Mouse (Mus musculus): Measurements from ENCODE around the gene Vav1. TPM values are rescaled to one million over a fixed set of nuclear protein-coding genes. Genes with fewer than 3 reads are reported as not detected.

The Vav1 gene
- polyA plus RNA-seq, 1 experiment from 2014 or later: 2.3 TPM

- H3K4me3 ChIP-seq (ENCODE audit: low read depth, low read length): peak overlapping the region; percentile 63
- H3K4me1 ChIP-seq (ENCODE audit: control insufficient read depth, insufficient read depth, low read length): peaks cover 18% of the 10 kb centered on the region
- H3K36me3 ChIP-seq (ENCODE audit: control insufficient read depth, insufficient read depth, low read length): peaks cover 8% of the 10 kb centered on the region; the same call in 1 of the 2 replicates
- peak; percentile 86 for DNase-seq (ENCODE audit: low spot score, missing footprints)
- H3K9me3 ChIP-seq (ENCODE audit: control insufficient read depth, low read length): no peaks in the 10 kb centered on the region
- peak overlapping the region; percentile 62 for H3K9ac ChIP-seq (ENCODE audit: low read length)
- H3K27ac ChIP-seq (ENCODE audit: low read depth, low read length): no peak overlapping the region
- H3K27me3 ChIP-seq (ENCODE audit: control insufficient read depth, insufficient read depth, low read length): no peaks in the 10 kb centered on the region
- 4% methylated on average over 33 of the region's 33 CpGs for WGBS
- no peak for ATAC-seq (ENCODE audit: low FRiP score)
- H3K4me2 ChIP-seq: peak overlapping the region; percentile 91
Measured at GRCm38 (mm10) chr17:57250461-57251160, 28.3 kb upstream of the Vav1 start.

- no peak for ATAC-seq (ENCODE audit: low FRiP score)
- peaks cover 18% of the 10 kb centered on the region for H3K4me1 ChIP-seq (ENCODE audit: control insufficient read depth, insufficient read depth, low read length)
- DNase-seq (ENCODE audit: low spot score, missing footprints): no peak
- 96% methylated on average over 3 of the region's 3 CpGs for WGBS
- no peak overlapping the region for H3K9ac ChIP-seq (ENCODE audit: low read length)
- H3K36me3 ChIP-seq (ENCODE audit: control insufficient read depth, insufficient read depth, low read length): peaks cover 8% of the 10 kb centered on the region; the same call in 1 of the 2 replicates
- H3K27ac ChIP-seq (ENCODE audit: low read depth, low read length): no peak overlapping the region
- no peak overlapping the region for H3K4me3 ChIP-seq (ENCODE audit: low read depth, low read length)
- no peak overlapping the region for H3K4me2 ChIP-seq
- H3K27me3 ChIP-seq (ENCODE audit: control insufficient read depth, insufficient read depth, low read length): no peaks in the 10 kb centered on the region
- H3K9me3 ChIP-seq (ENCODE audit: control insufficient read depth, low read length): no peaks in the 10 kb centered on the region
Measured at GRCm38 (mm10) chr17:57251431-57251830, 27.5 kb upstream of the Vav1 start.

- no peak overlapping the region for H3K9ac ChIP-seq (ENCODE audit: low read length)
- peaks cover 14% of the 10 kb centered on the region; the same call in 1 of the 2 replicates for H3K36me3 ChIP-seq (ENCODE audit: control insufficient read depth, insufficient read depth, low read length)
- ATAC-seq (ENCODE audit: low FRiP score) (no peak), DNase-seq (ENCODE audit: low spot score, missing footprints) (no peak)
- H3K27me3 ChIP-seq (ENCODE audit: control insufficient read depth, insufficient read depth, low read length): no peaks in the 10 kb centered on the region
- no peak overlapping the region for H3K27ac ChIP-seq (ENCODE audit: low read depth, low read length)
- H3K4me1 ChIP-seq (ENCODE audit: control insufficient read depth, insufficient read depth, low read length): peaks cover 13% of the 10 kb centered on the region
- no peaks in the 10 kb centered on the region for H3K9me3 ChIP-seq (ENCODE audit: control insufficient read depth, low read length)
- H3K4me3 ChIP-seq (ENCODE audit: low read depth, low read length): no peak overlapping the region
- 85% methylated on average over 6 of the region's 6 CpGs for WGBS
- no peak overlapping the region for H3K4me2 ChIP-seq
Measured at GRCm38 (mm10) chr17:57253306-57253705, 25.6 kb upstream of the Vav1 start.

- Histone ChIP-seq H3K36me3 (ENCODE audit: control insufficient read depth, insufficient read depth, low read length) (peaks cover 16% of the 10 kb centered on the region; the same call in 1 of the 2 replicates), H3K9ac (ENCODE audit: low read length) (no peak overlapping the region), H3K4me1 (ENCODE audit: control insufficient read depth, insufficient read depth, low read length) (peaks cover 5% of the 10 kb centered on the region), H3K4me2 (no peak overlapping the region), H3K27me3 (ENCODE audit: control insufficient read depth, insufficient read depth, low read length) (no peaks in the 10 kb centered on the region), H3K4me3 (ENCODE audit: low read depth, low read length) (no peak overlapping the region), H3K9me3 (ENCODE audit: control insufficient read depth, low read length) (no peaks in the 10 kb centered on the region), H3K27ac (ENCODE audit: low read depth, low read length) (no peak overlapping the region)
- WGBS: 91% methylated on average over 14 of the region's 14 CpGs
- DNase-seq (ENCODE audit: low spot score, missing footprints) (no peak), ATAC-seq (ENCODE audit: low FRiP score) (no peak)
Measured at GRCm38 (mm10) chr17:57255354-57255753, 23.5 kb upstream of the Vav1 start.

- Histone ChIP-seq H3K4me1 (ENCODE audit: control insufficient read depth, insufficient read depth, low read length) (no peaks in the 10 kb centered on the region), H3K9me3 (ENCODE audit: control insufficient read depth, low read length) (no peaks in the 10 kb centered on the region), H3K4me2 (no peak overlapping the region), H3K27me3 (ENCODE audit: control insufficient read depth, insufficient read depth, low read length) (no peaks in the 10 kb centered on the region), H3K27ac (ENCODE audit: low read depth, low read length) (no peak overlapping the region), H3K9ac (ENCODE audit: low read length) (no peak overlapping the region), H3K4me3 (ENCODE audit: low read depth, low read length) (no peak overlapping the region), H3K36me3 (ENCODE audit: control insufficient read depth, insufficient read depth, low read length) (peaks cover 16% of the 10 kb centered on the region; the same call in 1 of the 2 replicates)
- DNase-seq (ENCODE audit: low spot score, missing footprints) (peak; percentile 51), ATAC-seq (ENCODE audit: low FRiP score) (no peak)
- 96% methylated on average over 22 of the region's 22 CpGs for WGBS
Measured at GRCm38 (mm10) chr17:57256921-57257485, 21.9 kb upstream of the Vav1 start.

- Histone ChIP-seq H3K4me2 (no peak overlapping the region), H3K9ac (ENCODE audit: low read length) (no peak overlapping the region), H3K27me3 (ENCODE audit: control insufficient read depth, insufficient read depth, low read length) (no peaks in the 10 kb centered on the region), H3K9me3 (ENCODE audit: control insufficient read depth, low read length) (no peaks in the 10 kb centered on the region), H3K4me1 (ENCODE audit: control insufficient read depth, insufficient read depth, low read length) (no peaks in the 10 kb centered on the region), H3K4me3 (ENCODE audit: low read depth, low read length) (no peak overlapping the region), H3K27ac (ENCODE audit: low read depth, low read length) (no peak overlapping the region), H3K36me3 (ENCODE audit: control insufficient read depth, insufficient read depth, low read length) (peaks cover 16% of the 10 kb centered on the region; the same call in 1 of the 2 replicates)
- DNase-seq (ENCODE audit: low spot score, missing footprints) (peak; percentile 37), ATAC-seq (ENCODE audit: low FRiP score) (no peak)
- WGBS: 89% methylated on average over 3 of the region's 3 CpGs
Measured at GRCm38 (mm10) chr17:57258191-57258590, 20.7 kb upstream of the Vav1 start.

- ATAC-seq (ENCODE audit: low FRiP score): no peak
- Histone ChIP-seq H3K36me3 (ENCODE audit: control insufficient read depth, insufficient read depth, low read length) (peaks cover 11% of the 10 kb centered on the region; the same call in 1 of the 2 replicates), H3K4me1 (ENCODE audit: control insufficient read depth, insufficient read depth, low read length) (no peaks in the 10 kb centered on the region), H3K9ac (ENCODE audit: low read length) (no peak overlapping the region), H3K4me3 (ENCODE audit: low read depth, low read length) (no peak overlapping the region), H3K9me3 (ENCODE audit: control insufficient read depth, low read length) (no peaks in the 10 kb centered on the region), H3K27me3 (ENCODE audit: control insufficient read depth, insufficient read depth, low read length) (no peaks in the 10 kb centered on the region), H3K27ac (ENCODE audit: low read depth, low read length) (no peak overlapping the region), H3K4me2 (no peak overlapping the region)
- peak; percentile 6 for DNase-seq (ENCODE audit: low spot score, missing footprints)
- WGBS: 96% methylated on average over 8 of the region's 8 CpGs
Measured at GRCm38 (mm10) chr17:57259742-57260141, 19.2 kb upstream of the Vav1 start.

- Histone ChIP-seq H3K27me3 (ENCODE audit: control insufficient read depth, insufficient read depth, low read length) (no peaks in the 10 kb centered on the region), H3K4me2 (no peak overlapping the region), H3K9me3 (ENCODE audit: control insufficient read depth, low read length) (no peaks in the 10 kb centered on the region), H3K27ac (ENCODE audit: low read depth, low read length) (no peak overlapping the region), H3K4me1 (ENCODE audit: control insufficient read depth, insufficient read depth, low read length) (no peaks in the 10 kb centered on the region), H3K4me3 (ENCODE audit: low read depth, low read length) (no peak overlapping the region), H3K9ac (ENCODE audit: low read length) (no peak overlapping the region), H3K36me3 (ENCODE audit: control insufficient read depth, insufficient read depth, low read length) (peaks cover 8% of the 10 kb centered on the region; the same call in 1 of the 2 replicates)
- WGBS: 88% methylated on average over 9 of the region's 9 CpGs
- peak; percentile 28 for DNase-seq (ENCODE audit: low spot score, missing footprints)
- ATAC-seq (ENCODE audit: low FRiP score): no peak
Measured at GRCm38 (mm10) chr17:57260351-57260750, 18.5 kb upstream of the Vav1 start.

- DNase-seq (ENCODE audit: low spot score, missing footprints) (no peak), ATAC-seq (ENCODE audit: low FRiP score) (no peak)
- no peaks in the 10 kb centered on the region for H3K27me3 ChIP-seq (ENCODE audit: control insufficient read depth, insufficient read depth, low read length)
- no peak overlapping the region for H3K4me3 ChIP-seq (ENCODE audit: low read depth, low read length)
- H3K9me3 ChIP-seq (ENCODE audit: control insufficient read depth, low read length): no peaks in the 10 kb centered on the region
- no peak overlapping the region for H3K27ac ChIP-seq (ENCODE audit: low read depth, low read length)
- no peaks in the 10 kb centered on the region for H3K4me1 ChIP-seq (ENCODE audit: control insufficient read depth, insufficient read depth, low read length)
- WGBS: 94% methylated on average over 4 of the region's 4 CpGs
- H3K9ac ChIP-seq (ENCODE audit: low read length): no peak overlapping the region
- H3K36me3 ChIP-seq (ENCODE audit: control insufficient read depth, insufficient read depth, low read length): peaks cover 8% of the 10 kb centered on the region; the same call in 1 of the 2 replicates
- H3K4me2 ChIP-seq: no peak overlapping the region
Measured at GRCm38 (mm10) chr17:57261286-57261685, 17.6 kb upstream of the Vav1 start.

All from midbrain, embryonic 11.5 days (tissue).